Mouse (Mus musculus) CD4-positive, CD25-positive, alpha-beta regulatory T cell, adult 2 months (primary cell): ENCODE data around the gene Gnb4.

Experiments used
- DNase-seq: peaks from one replicate; pipeline ENCODE4 v3.0.0-alpha.2; 2012; ENCODE audit warnings: low read depth, low spot score

Gene Gnb4

GRCm38 (mm10) chr3:32616331-32617052 is at the start of gene Gnb4:
TSS of gene Gnb4 (minus strand) at chr3:32616585.
- peak; percentile 62 for DNase-seq

- no peak for DNase-seq
Measured at GRCm38 (mm10) chr3:32661556-32661930, 45.2 kb upstream of the Gnb4 start.

GRCm38 (mm10) chr3:32660831-32661555 is 44.6 kb upstream of the Gnb4 start:
- peak; percentile 47 for DNase-seq

DNA sequence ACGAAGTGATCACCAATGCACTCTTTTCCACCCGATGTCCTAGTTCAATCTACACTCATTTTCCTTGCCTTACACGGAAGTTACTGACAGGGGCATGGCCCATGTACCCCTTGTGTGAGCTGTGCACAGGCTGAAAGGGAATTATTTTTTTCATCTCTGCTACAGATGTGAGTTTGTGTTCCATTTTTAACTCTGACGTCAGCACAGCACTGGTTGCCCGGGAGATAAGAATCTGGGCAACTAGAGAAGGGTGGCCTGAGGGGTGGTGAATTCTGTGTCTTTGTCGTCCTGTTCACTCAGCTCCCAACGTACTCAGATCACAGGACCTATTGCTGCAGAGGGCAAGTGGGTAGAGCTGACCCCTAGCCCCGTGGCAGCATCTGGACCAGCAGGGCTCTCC is 43.9 kb upstream of the Gnb4 start:
- DNase-seq = peak; percentile 44

GRCm38 (mm10) chr3:32659506-32659905 is 43.1 kb upstream of the Gnb4 start:
- DNase-seq = no peak

GRCm38 (mm10) chr3:32658821-32659220 is 42.4 kb upstream of the Gnb4 start:
- no peak for DNase-seq

DNA sequence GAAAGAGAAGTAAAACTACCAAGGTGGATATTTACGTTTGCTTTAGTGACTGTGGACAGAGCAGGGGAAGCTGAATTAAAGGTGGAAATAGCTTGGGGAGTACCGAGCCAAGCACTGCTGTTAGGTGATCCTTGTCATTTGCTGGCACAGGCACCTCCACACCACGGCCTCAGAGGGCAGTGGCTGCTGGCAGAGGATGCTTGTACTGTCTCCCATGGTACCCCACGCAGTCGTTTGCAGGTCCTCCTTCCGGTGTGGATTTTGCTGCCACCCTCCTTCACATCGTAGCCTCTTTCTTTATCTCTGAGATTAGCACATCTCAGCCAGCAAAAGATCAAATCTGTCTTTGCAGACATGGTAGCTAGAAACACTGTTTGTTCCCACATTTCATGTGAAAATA is 42.0 kb upstream of the Gnb4 start:
- DNase-seq = no peak

DNA sequence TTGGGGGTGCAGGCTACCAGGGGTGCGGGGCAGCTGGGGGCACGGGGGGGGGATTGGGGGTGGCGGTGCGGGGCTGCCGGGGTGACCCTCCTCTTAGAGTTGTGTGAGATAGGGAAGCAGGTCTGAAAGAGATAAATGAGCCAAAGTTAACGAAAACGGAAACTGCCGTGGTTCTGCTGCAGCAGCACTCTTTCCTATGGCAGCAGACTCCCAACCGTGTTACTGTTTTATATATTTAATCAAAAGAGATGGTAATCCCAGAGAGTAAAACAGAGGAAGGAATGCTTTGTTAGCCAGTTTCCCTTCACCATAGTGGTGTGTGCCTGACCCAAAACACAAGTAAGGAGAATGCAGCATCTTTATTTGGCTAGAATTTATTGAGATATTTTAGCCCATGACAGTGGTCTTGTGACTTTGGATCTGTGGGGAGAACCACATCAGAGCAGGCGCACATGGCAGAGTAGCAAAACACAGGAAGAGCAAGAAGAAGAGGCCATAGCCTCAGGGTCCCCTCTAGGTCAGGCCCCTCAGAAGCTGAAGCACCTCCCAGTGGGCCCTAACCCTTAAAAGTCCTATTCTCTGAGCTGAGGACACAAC is 40.1 kb upstream of the Gnb4 start:
- peak; percentile 7 for DNase-seq

DNA sequence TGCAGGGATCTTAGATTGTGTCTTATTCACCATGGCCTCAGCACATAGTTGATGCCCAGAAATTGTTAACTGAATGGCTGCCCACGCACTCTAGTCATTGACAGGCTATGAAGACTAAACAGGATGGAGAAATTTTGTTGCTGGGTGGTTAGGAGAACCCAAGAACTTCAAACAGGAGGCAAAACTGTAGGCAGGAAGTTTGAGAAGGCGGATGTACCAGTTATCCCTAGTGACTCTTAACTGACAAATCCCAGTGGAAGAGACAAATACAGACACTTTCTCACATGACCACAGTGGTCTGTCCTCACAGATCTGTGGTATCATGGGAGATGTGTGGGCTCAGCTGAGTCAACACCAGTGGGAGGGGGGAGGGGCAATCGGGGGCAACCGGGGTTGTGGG is 39.6 kb upstream of the Gnb4 start:
- DNase-seq = peak; percentile 18

GRCm38 (mm10) chr3:32652739-32653138 is 36.4 kb upstream of the Gnb4 start:
- DNase-seq = no peak

GRCm38 (mm10) chr3:32649284-32649683 is 32.9 kb upstream of the Gnb4 start:
- no peak for DNase-seq

- no peak for DNase-seq
Measured at GRCm38 (mm10) chr3:32646918-32647317, 30.5 kb upstream of the Gnb4 start.

- DNase-seq = no peak
Measured at GRCm38 (mm10) chr3:32644751-32645150, 28.4 kb upstream of the Gnb4 start.

DNA sequence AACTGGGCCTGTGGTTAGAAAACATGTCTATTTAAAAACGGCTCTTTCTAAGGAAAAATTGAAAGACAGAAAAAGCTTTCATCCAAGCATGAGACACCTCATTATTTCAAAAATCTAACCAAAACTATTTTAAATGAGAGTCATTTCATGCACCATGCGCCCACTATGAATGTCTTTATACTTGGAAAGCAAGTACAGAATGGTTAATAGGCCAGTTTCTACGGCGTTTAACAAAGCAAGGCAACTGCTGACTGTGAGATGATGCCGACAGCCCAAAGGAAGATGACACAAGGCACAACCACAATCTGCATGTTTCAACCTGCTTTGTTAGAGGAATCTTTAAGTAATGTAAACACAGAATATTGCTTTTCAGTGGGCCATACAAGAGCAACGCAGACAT is 25.7 kb upstream of the Gnb4 start:
- DNase-seq = no peak

DNA sequence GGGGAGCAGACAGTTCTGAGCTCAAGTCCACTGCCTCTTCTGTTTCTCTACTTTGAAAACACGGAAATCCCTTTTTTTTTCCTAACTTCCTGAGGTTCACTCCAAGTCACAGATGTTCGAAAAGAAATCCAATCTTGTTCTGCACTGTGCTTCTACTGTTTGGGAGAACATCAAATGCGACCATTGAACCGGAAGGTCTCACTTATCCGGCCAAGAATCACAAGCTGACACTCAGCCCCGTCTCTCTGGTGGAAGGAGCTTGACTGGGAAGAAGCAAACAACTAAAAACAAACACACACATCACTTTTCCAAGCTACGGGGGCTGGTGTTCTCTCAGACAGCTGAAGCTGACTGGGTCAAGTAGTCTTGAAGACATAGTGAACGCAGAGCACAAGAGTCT is 21.9 kb upstream of the Gnb4 start:
- no peak for DNase-seq

DNA sequence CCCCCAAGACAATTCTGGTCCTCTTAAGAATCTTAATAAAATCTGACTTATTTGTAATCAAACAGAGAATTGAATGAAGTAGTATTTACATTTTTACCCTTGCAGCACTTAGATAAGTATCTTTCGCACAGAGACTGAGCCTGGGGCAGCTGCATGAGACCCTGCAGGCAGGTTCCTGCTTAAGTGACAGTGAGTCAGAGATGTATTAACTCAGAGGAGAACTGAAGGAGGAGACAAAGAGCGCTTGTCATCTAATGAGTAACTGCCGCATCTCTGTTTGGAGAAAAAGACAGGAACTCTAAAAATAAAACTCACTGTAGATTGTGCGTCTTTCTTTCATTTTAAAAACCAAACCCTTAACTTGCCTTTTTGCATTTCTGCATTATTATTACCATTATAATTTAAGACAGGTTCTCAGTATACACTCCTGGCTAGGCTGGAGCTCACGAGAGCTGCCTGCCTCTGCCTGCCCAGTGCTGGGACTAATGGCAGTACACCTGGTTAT is 16.4 kb upstream of the Gnb4 start:
- DNase-seq = no peak

GRCm38 (mm10) chr3:32630210-32630609 is 13.8 kb upstream of the Gnb4 start:
- no peak for DNase-seq

- no peak for DNase-seq
Measured at GRCm38 (mm10) chr3:32628141-32628540, 11.8 kb upstream of the Gnb4 start.

- DNase-seq = no peak
Measured at GRCm38 (mm10) chr3:32622106-32622505, 5.7 kb upstream of the Gnb4 start.

DNA sequence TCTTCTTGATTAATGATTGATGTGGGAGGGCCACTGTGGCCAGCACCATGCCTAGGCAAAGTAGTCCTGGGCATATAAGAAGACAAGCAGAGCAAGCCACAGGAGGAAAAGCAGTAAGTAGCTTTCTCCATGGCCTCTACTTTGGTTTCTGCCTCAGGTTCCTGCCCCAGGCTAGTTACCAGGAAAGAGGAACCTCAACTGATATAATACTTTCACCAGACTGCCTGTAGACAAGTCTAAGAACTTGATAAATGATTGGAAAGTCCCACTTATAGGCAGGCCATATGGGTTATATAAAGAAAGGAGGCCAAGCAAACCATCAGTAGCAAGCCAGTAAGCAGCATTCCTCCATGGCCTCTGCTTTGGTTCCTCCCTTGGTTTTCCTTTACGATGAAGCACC is 5.3 kb upstream of the Gnb4 start:
- DNase-seq = no peak

DNA sequence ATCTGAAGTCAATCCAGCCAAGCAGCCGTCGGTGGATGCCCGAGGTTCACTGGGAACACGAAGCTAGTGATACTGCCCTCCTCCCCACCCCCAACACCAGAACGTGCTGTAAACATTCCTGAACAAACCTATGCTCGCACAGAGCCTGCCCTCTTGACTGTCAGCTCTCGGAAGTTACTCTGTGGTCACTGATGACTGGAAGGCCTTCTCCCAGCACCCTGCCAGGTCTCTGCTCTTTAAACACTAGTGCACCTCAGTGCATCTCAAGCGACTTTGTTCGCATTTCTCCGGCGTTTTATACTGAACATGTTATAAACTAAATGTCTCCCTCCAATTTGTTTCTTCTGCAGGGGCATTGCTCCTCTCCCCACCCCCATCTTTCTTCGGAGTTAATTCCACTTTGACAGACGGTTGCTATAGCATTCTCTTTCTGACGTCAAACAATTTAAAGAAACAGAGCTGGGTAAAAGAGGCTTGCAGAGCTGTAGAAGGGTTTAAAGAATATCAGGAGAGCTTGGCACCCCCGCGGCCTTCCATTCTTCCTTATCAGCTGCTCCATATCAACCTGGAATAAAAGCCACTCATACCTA is 763 bp upstream of the Gnb4 start:
- no peak for DNase-seq

- DNase-seq = peak; percentile 7
Measured at GRCm38 (mm10) chr3:32616006-32616330, 417 bp downstream of the Gnb4 start.
